Mouse (Mus musculus) bone marrow macrophage, adult 2 months (primary cell): ENCODE results near the gene Slco4a1.

Experiments used
- CTCF ChIP-seq: IDR thresholded peaks from 2 replicates; pipeline ENCODE4 v1.5.1; 2012; ENCODE audit warnings: low read depth, mild to moderate bottlenecking, low read length, moderate library complexity
- POLR2A ChIP-seq: IDR thresholded peaks from 2 replicates; pipeline ENCODE4 v1.6.1; 2012; ENCODE audit warnings: mild to moderate bottlenecking, low read depth, low read length, borderline replicate concordance

DNA sequence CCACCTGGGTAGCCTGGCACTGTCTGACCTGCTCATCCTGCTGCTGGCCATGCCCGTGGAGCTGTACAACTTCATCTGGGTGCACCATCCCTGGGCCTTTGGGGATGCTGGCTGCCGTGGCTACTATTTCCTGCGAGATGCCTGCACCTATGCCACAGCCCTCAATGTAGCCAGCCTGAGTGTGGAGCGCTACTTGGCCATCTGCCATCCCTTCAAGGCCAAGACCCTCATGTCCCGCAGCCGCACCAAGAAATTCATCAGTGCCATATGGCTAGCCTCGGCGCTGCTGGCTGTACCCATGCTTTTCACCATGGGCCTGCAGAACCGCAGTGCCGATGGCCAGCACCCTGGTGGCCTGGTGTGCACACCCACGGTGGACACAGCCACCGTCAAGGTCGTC lies 44.7 kb downstream of the Slco4a1 start:
- TF ChIP-seq CTCF = no peak
- TF ChIP-seq POLR2A = no peak
